Mouse (Mus musculus): ENCODE measurements around the gene Gm10375. TPM values are rescaled to one million over a fixed set of nuclear protein-coding genes. Genes with fewer than 3 reads are reported as not detected.
"Not testable (repeated sequence)": the region's sequence is repeated elsewhere in the genome, so short reads cannot be mapped to it uniquely, and the experiment has no call there.

Gm10375 gene
- not detected in 2 replicates for polyA plus RNA-seq (2011; ENCODE audit: insufficient read length, low read depth, missing spikeins)

GRCm38 (mm10) chr14:43607913-43608312 lies at the start of gene Gm10375:
TSS of gene Gm10375 (minus strand) at chr14:43608013.
- H3K4me3 ChIP-seq (ENCODE audit: insufficient read depth, low read length); H3K27ac ChIP-seq (ENCODE audit: insufficient read depth, low read length); H3K4me1 ChIP-seq (ENCODE audit: control insufficient read depth, insufficient read depth, low read length): not testable (repeated sequence)

GRCm38 (mm10) chr14:43579046-43579445 lies 28.8 kb downstream of the Gm10375 start, which contains the start of gene Gm17654:
TSS of gene Gm17654 (minus strand) at chr14:43579146.
- H3K27ac ChIP-seq (ENCODE audit: insufficient read depth, low read length); H3K4me3 ChIP-seq (ENCODE audit: insufficient read depth, low read length); H3K4me1 ChIP-seq (ENCODE audit: control insufficient read depth, insufficient read depth, low read length): not testable (repeated sequence)

DNA sequence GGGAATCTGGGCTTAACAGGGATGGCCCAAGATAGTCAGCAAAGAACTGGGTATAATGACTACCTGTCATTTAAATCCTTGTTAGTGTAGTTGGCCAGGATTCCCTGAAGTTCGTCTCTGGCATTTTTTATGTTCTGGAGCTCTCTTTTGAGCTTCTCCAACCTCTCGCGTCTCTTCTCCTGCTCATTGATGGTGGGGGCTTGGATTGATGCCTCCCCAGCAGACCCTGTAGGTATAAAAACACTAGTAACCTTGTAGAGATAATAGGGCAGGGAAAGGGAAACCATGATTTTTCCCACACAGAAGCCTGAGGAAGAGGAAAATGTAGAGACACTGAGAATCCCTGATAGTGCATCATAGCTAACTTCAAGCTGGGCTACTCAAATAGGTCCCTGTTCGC lies 29.8 kb downstream of the Gm10375 start:
- not testable (repeated sequence) for H3K4me1 ChIP-seq (ENCODE audit: control insufficient read depth, insufficient read depth, low read length); H3K27ac ChIP-seq (ENCODE audit: insufficient read depth, low read length); H3K4me3 ChIP-seq (ENCODE audit: insufficient read depth, low read length)

Other genes with a start within 250 kb of the Gm10375 start
- gene Gm8138, start 191.7 kb downstream of the Gm10375 start, polyA plus RNA-seq (2011; ENCODE audit: insufficient read length, low read depth, missing spikeins), result not detected in 2 replicates
- gene Gm5799, start 64.4 kb downstream of the Gm10375 start, polyA plus RNA-seq (2011; ENCODE audit: insufficient read length, low read depth, missing spikeins), result not detected in 2 replicates
- not detected in 2 replicates for gene Gm17654, start 28.9 kb downstream of the Gm10375 start, polyA plus RNA-seq (2011; ENCODE audit: insufficient read length, low read depth, missing spikeins)
- not detected in 2 replicates for gene Gm8165, start 69.2 kb upstream of the Gm10375 start, polyA plus RNA-seq (2011; ENCODE audit: insufficient read length, low read depth, missing spikeins)
- gene Gm7324, start 89.8 kb upstream of the Gm10375 start, polyA plus RNA-seq (2011; ENCODE audit: insufficient read length, low read depth, missing spikeins), result 4.2 and 8.1 TPM in 2 replicates
- not detected in 2 replicates for gene Gm16506, start 119.5 kb upstream of the Gm10375 start, polyA plus RNA-seq (2011; ENCODE audit: insufficient read length, low read depth, missing spikeins)
- gene Gm6526, start 139.9 kb upstream of the Gm10375 start, polyA plus RNA-seq (2011; ENCODE audit: insufficient read length, low read depth, missing spikeins), result not detected in 2 replicates
- gene Gm8180, start 176.7 kb upstream of the Gm10375 start, polyA plus RNA-seq (2011; ENCODE audit: insufficient read length, low read depth, missing spikeins), result not detected in 2 replicates

Measured in embryonic fibroblast, embryonic 13.5 days (primary cell).